Mouse (Mus musculus): ENCODE data around the gene Hbb-bh1. TPM values are rescaled to one million over a fixed set of nuclear protein-coding genes. Genes with fewer than 3 reads are reported as not detected.
A peak's percentile ranks its signal among the peaks of the same experiment; 100 is the strongest.

The Hbb-bh1 gene
- 2.1 and 3.6 TPM in 2 replicates for polyA plus RNA-seq (2014; fragmentation: Nextera tagmentation; extraction: Ambion mirVana)

- Histone ChIP-seq H3K4me2 (replicated peaks) (no peak within 1 kb of the TSS), H3K9me3 (ENCODE audit: control insufficient read depth, low read length) (no peaks in the 10 kb centered on the region), H3K36me3 (replicated peaks; ENCODE audit: control insufficient read depth, insufficient read depth) (no peaks in the 10 kb centered on the region), H3K4me1 (replicated peaks; ENCODE audit: control insufficient read depth, insufficient read depth, low read length) (no peaks in the 10 kb centered on the region), H3K9ac (no peak within 1 kb of the TSS), H3K27me3 (ENCODE audit: control insufficient read depth, insufficient read depth, low read length) (no peaks in the 10 kb centered on the region), H3K27ac (no peak within 1 kb of the TSS), H3K4me3 (replicated peaks; ENCODE audit: low read length) (no peak within 1 kb of the TSS)
- 92% methylated on average over 2 of the region's 2 CpGs for WGBS
- no peak for ATAC-seq (ENCODE audit: low FRiP score)
- DNase-seq (ENCODE audit: low spot score): no peak
These were observed at the start of gene Hbb-bh1 for GRCm38 (mm10) chr7:103843034-103843433. Gene Hbb-bh1 (minus strand): TSS chr7:103843164.

- H3K9ac ChIP-seq: no peak within 1 kb of the TSS
- H3K4me1 ChIP-seq (replicated peaks; ENCODE audit: control insufficient read depth, insufficient read depth, low read length): no peaks in the 10 kb centered on the region
- ATAC-seq (ENCODE audit: low FRiP score) (no peak), DNase-seq (ENCODE audit: low spot score) (no peak)
- no peaks in the 10 kb centered on the region for H3K36me3 ChIP-seq (replicated peaks; ENCODE audit: control insufficient read depth, insufficient read depth)
- no peak within 1 kb of the TSS for H3K4me3 ChIP-seq (replicated peaks; ENCODE audit: low read length)
- no peak within 1 kb of the TSS for H3K4me2 ChIP-seq (replicated peaks)
- H3K9me3 ChIP-seq (ENCODE audit: control insufficient read depth, low read length): no peaks in the 10 kb centered on the region
- no peak within 1 kb of the TSS for H3K27ac ChIP-seq
- no peaks in the 10 kb centered on the region for H3K27me3 ChIP-seq (ENCODE audit: control insufficient read depth, insufficient read depth, low read length)
These were observed 43.2 kb upstream of the Hbb-bh1 start, which contains the start of gene Olfr66 for GRCm38 (mm10) chr7:103886152-103886551. Gene Olfr66 (minus strand): TSS chr7:103886252.

- Histone ChIP-seq H3K9me3 (ENCODE audit: control insufficient read depth, low read length) (no peaks in the 10 kb centered on the region), H3K4me2 (replicated peaks) (no peak overlapping the region), H3K36me3 (replicated peaks; ENCODE audit: control insufficient read depth, insufficient read depth) (no peaks in the 10 kb centered on the region), H3K4me1 (replicated peaks; ENCODE audit: control insufficient read depth, insufficient read depth, low read length) (no peaks in the 10 kb centered on the region), H3K27me3 (ENCODE audit: control insufficient read depth, insufficient read depth, low read length) (no peaks in the 10 kb centered on the region), H3K27ac (no peak overlapping the region), H3K4me3 (replicated peaks; ENCODE audit: low read length) (no peak overlapping the region), H3K9ac (no peak overlapping the region)
- WGBS: 82% methylated on average over 2 of the region's 2 CpGs
- no peak for ATAC-seq (ENCODE audit: low FRiP score)
- DNase-seq (ENCODE audit: low spot score): no peak
These were observed 34.1 kb upstream of the Hbb-bh1 start for GRCm38 (mm10) chr7:103877093-103877492.

GRCm38 (mm10) chr7:103874451-103874850, 31.5 kb upstream of the Hbb-bh1 start:
- H3K27ac ChIP-seq: no peak overlapping the region
- no peak overlapping the region for H3K4me2 ChIP-seq (replicated peaks)
- no peaks in the 10 kb centered on the region for H3K36me3 ChIP-seq (replicated peaks; ENCODE audit: control insufficient read depth, insufficient read depth)
- WGBS: 49% methylated on average over 5 of the region's 5 CpGs
- no peak overlapping the region for H3K9ac ChIP-seq
- H3K4me1 ChIP-seq (replicated peaks; ENCODE audit: control insufficient read depth, insufficient read depth, low read length): no peaks in the 10 kb centered on the region
- no peak overlapping the region for H3K4me3 ChIP-seq (replicated peaks; ENCODE audit: low read length)
- DNase-seq (ENCODE audit: low spot score): no peak
- H3K9me3 ChIP-seq (ENCODE audit: control insufficient read depth, low read length): no peaks in the 10 kb centered on the region
- no peak for ATAC-seq (ENCODE audit: low FRiP score)
- no peaks in the 10 kb centered on the region for H3K27me3 ChIP-seq (ENCODE audit: control insufficient read depth, insufficient read depth, low read length)

- Histone ChIP-seq H3K27ac (no peak overlapping the region), H3K4me3 (replicated peaks; ENCODE audit: low read length) (no peak overlapping the region), H3K4me1 (replicated peaks; ENCODE audit: control insufficient read depth, insufficient read depth, low read length) (no peaks in the 10 kb centered on the region), H3K4me2 (replicated peaks) (no peak overlapping the region), H3K9ac (no peak overlapping the region), H3K27me3 (ENCODE audit: control insufficient read depth, insufficient read depth, low read length) (no peaks in the 10 kb centered on the region), H3K9me3 (ENCODE audit: control insufficient read depth, low read length) (no peaks in the 10 kb centered on the region), H3K36me3 (replicated peaks; ENCODE audit: control insufficient read depth, insufficient read depth) (no peaks in the 10 kb centered on the region)
- 12% methylated on average over 1 of the region's 1 CpGs for WGBS
- DNase-seq (ENCODE audit: low spot score) (peak; percentile 71), ATAC-seq (ENCODE audit: low FRiP score) (no peak)
These were observed 30.1 kb upstream of the Hbb-bh1 start for GRCm38 (mm10) chr7:103873064-103873463.

- no peaks in the 10 kb centered on the region for H3K36me3 ChIP-seq (replicated peaks; ENCODE audit: control insufficient read depth, insufficient read depth)
- H3K9ac ChIP-seq: no peak overlapping the region
- H3K27ac ChIP-seq: no peak overlapping the region
- no peak for ATAC-seq (ENCODE audit: low FRiP score)
- H3K4me1 ChIP-seq (replicated peaks; ENCODE audit: control insufficient read depth, insufficient read depth, low read length): no peaks in the 10 kb centered on the region
- no peak overlapping the region for H3K4me3 ChIP-seq (replicated peaks; ENCODE audit: low read length)
- no peak for DNase-seq (ENCODE audit: low spot score)
- no peaks in the 10 kb centered on the region for H3K9me3 ChIP-seq (ENCODE audit: control insufficient read depth, low read length)
- no peaks in the 10 kb centered on the region for H3K27me3 ChIP-seq (ENCODE audit: control insufficient read depth, insufficient read depth, low read length)
- no peak overlapping the region for H3K4me2 ChIP-seq (replicated peaks)
These were observed 27.7 kb upstream of the Hbb-bh1 start for GRCm38 (mm10) chr7:103870667-103871066.

GRCm38 (mm10) chr7:103865716-103866115, 22.8 kb upstream of the Hbb-bh1 start:
- H3K27ac ChIP-seq: no peak overlapping the region
- no peaks in the 10 kb centered on the region for H3K4me1 ChIP-seq (replicated peaks; ENCODE audit: control insufficient read depth, insufficient read depth, low read length)
- no peak overlapping the region for H3K4me3 ChIP-seq (replicated peaks; ENCODE audit: low read length)
- H3K9me3 ChIP-seq (ENCODE audit: control insufficient read depth, low read length): no peaks in the 10 kb centered on the region
- no peak overlapping the region for H3K9ac ChIP-seq
- H3K36me3 ChIP-seq (replicated peaks; ENCODE audit: control insufficient read depth, insufficient read depth): no peaks in the 10 kb centered on the region
- DNase-seq (ENCODE audit: low spot score) (no peak), ATAC-seq (ENCODE audit: low FRiP score) (no peak)
- H3K4me2 ChIP-seq (replicated peaks): no peak overlapping the region
- H3K27me3 ChIP-seq (ENCODE audit: control insufficient read depth, insufficient read depth, low read length): no peaks in the 10 kb centered on the region

- Histone ChIP-seq H3K27me3 (ENCODE audit: control insufficient read depth, insufficient read depth, low read length) (no peaks in the 10 kb centered on the region), H3K4me3 (replicated peaks; ENCODE audit: low read length) (no peak overlapping the region), H3K4me1 (replicated peaks; ENCODE audit: control insufficient read depth, insufficient read depth, low read length) (no peaks in the 10 kb centered on the region), H3K4me2 (replicated peaks) (no peak overlapping the region), H3K27ac (no peak overlapping the region), H3K36me3 (replicated peaks; ENCODE audit: control insufficient read depth, insufficient read depth) (no peaks in the 10 kb centered on the region), H3K9me3 (ENCODE audit: control insufficient read depth, low read length) (no peaks in the 10 kb centered on the region), H3K9ac (no peak overlapping the region)
- no peak for ATAC-seq (ENCODE audit: low FRiP score)
- 84% methylated on average over 3 of the region's 3 CpGs for WGBS
- no peak for DNase-seq (ENCODE audit: low spot score)
These were observed 18.6 kb upstream of the Hbb-bh1 start for GRCm38 (mm10) chr7:103861531-103861930.

GRCm38 (mm10) chr7:103860855-103861254, 17.9 kb upstream of the Hbb-bh1 start:
- no peak overlapping the region for H3K27ac ChIP-seq
- no peaks in the 10 kb centered on the region for H3K27me3 ChIP-seq (ENCODE audit: control insufficient read depth, insufficient read depth, low read length)
- DNase-seq (ENCODE audit: low spot score) (no peak), ATAC-seq (ENCODE audit: low FRiP score) (no peak)
- H3K9me3 ChIP-seq (ENCODE audit: control insufficient read depth, low read length): no peaks in the 10 kb centered on the region
- H3K4me3 ChIP-seq (replicated peaks; ENCODE audit: low read length): no peak overlapping the region
- WGBS: 55% methylated on average over 1 of the region's 1 CpGs
- no peak overlapping the region for H3K4me2 ChIP-seq (replicated peaks)
- no peaks in the 10 kb centered on the region for H3K4me1 ChIP-seq (replicated peaks; ENCODE audit: control insufficient read depth, insufficient read depth, low read length)
- H3K36me3 ChIP-seq (replicated peaks; ENCODE audit: control insufficient read depth, insufficient read depth): no peaks in the 10 kb centered on the region
- H3K9ac ChIP-seq: no peak overlapping the region

GRCm38 (mm10) chr7:103859076-103859475, 16.1 kb upstream of the Hbb-bh1 start:
- no peak overlapping the region for H3K4me2 ChIP-seq (replicated peaks)
- H3K27me3 ChIP-seq (ENCODE audit: control insufficient read depth, insufficient read depth, low read length): no peaks in the 10 kb centered on the region
- 86% methylated on average over 2 of the region's 2 CpGs for WGBS
- H3K36me3 ChIP-seq (replicated peaks; ENCODE audit: control insufficient read depth, insufficient read depth): no peaks in the 10 kb centered on the region
- no peak overlapping the region for H3K4me3 ChIP-seq (replicated peaks; ENCODE audit: low read length)
- ATAC-seq (ENCODE audit: low FRiP score) (no peak), DNase-seq (ENCODE audit: low spot score) (no peak)
- no peaks in the 10 kb centered on the region for H3K4me1 ChIP-seq (replicated peaks; ENCODE audit: control insufficient read depth, insufficient read depth, low read length)
- no peaks in the 10 kb centered on the region for H3K9me3 ChIP-seq (ENCODE audit: control insufficient read depth, low read length)
- H3K9ac ChIP-seq: no peak overlapping the region
- H3K27ac ChIP-seq: no peak overlapping the region
